7 mouse cellular contexts compared by ENCODE assay signal in genomic region chr5:30815120-30815465, GRCm38 (mm10). TPM values are rescaled to one million over a fixed set of nuclear protein-coding genes. Genes with fewer than 3 reads are reported as not detected.
DNase-seq lines count a peak whose midpoint lies in the region; ATAC-seq and TF ChIP-seq lines count a peak whose summit lies in the region.

No protein-coding gene starts in this region.

- peaks cover 11% of the 10 kb centered on the region; the same call in 1 of the 2 replicates for H3K4me1 ChIP-seq in cortical plate, adult 2 months (ENCODE audit: control insufficient read depth, insufficient read depth, low read length)
- H3K4me1 ChIP-seq in hindbrain, embryonic 15.5 days (replicated peaks), result peaks cover 41% of the 10 kb centered on the region
- H3K4me1 ChIP-seq in neural tube, embryonic 12.5 days, result peaks cover 22% of the 10 kb centered on the region

- no peak for DNase-seq in left cerebral cortex, adult 2 months (ENCODE audit: extremely low spot score in 1 of 2, low spot score in 2 of 2)
- DNase-seq in left cerebral cortex, postnatal 14 days (ENCODE audit: low spot score in 2 of 2), result no peak
- DNase-seq in left cerebral cortex, postnatal 4 days, result no peak
- DNase-seq in frontal cortex, postnatal 10 days (ENCODE audit: low spot score in 2 of 2), result no peak

- TF ChIP-seq CTCF in left cerebral cortex, adult 2 months (IDR thresholded peaks at IDR 0.05), result no peak
- TF ChIP-seq CTCF in cortical plate, adult 2 months (IDR thresholded peaks at IDR 0.05; ENCODE audit: extremely low read depth, insufficient read depth, low read length), result no peak

- TF ChIP-seq POLR2A in cortical plate, adult 2 months (IDR thresholded peaks at IDR 0.05; ENCODE audit: extremely low read depth, insufficient read depth, low read length), result no peak

- intact Hi-C loops in left cerebral cortex, adult 2 months (cut with DNase I), result loop anchor here (1.0 to 2.0 kb wide), 2 partner anchors 40 to 73 kb away; partner anchors contain the start of gene Agbl5
- intact Hi-C loops in left cerebral cortex, postnatal 14 days (cut with DNase I), result no loop called here
- intact Hi-C loops in left cerebral cortex, postnatal 4 days (cut with DNase I), result loop anchor here (10.0 kb wide), 1 partner anchor 50 kb away; the partner anchor contains the start of gene Tmem214

- peak overlapping the region; percentile 90 for H3K9ac ChIP-seq in hindbrain, embryonic 15.5 days
- peak overlapping the region; percentile 84 for H3K9ac ChIP-seq in neural tube, embryonic 12.5 days

- H3K36me3 ChIP-seq in hindbrain, embryonic 15.5 days, result no peaks in the 10 kb centered on the region
- H3K36me3 ChIP-seq in neural tube, embryonic 12.5 days, result no peaks in the 10 kb centered on the region

- H3K4me2 ChIP-seq in hindbrain, embryonic 15.5 days, result peak overlapping the region; percentile 69
- peak overlapping the region; percentile 63 for H3K4me2 ChIP-seq in neural tube, embryonic 12.5 days (replicated peaks)

- H3K9me3 ChIP-seq in hindbrain, embryonic 15.5 days, result no peaks in the 10 kb centered on the region
- no peaks in the 10 kb centered on the region for H3K9me3 ChIP-seq in neural tube, embryonic 12.5 days

- no peaks in the 10 kb centered on the region for H3K27me3 ChIP-seq in hindbrain, embryonic 15.5 days
- H3K27me3 ChIP-seq in neural tube, embryonic 12.5 days (replicated peaks), result no peaks in the 10 kb centered on the region

- peak overlapping the region; percentile 95 for H3K4me3 ChIP-seq in left cerebral cortex, adult 2 months
- peak overlapping the region; percentile 61 for H3K4me3 ChIP-seq in cortical plate, adult 2 months (ENCODE audit: insufficient read depth, low read length)
- H3K4me3 ChIP-seq in hindbrain, embryonic 15.5 days, result peak overlapping the region; percentile 79
- peak overlapping the region; percentile 89 for H3K4me3 ChIP-seq in neural tube, embryonic 12.5 days

- ATAC-seq in hindbrain, embryonic 15.5 days (ENCODE audit: low FRiP score, low read depth), result 0 out of 2 replicates have a peak, but pooled peaks have one; percentile 10
- ATAC-seq in neural tube, embryonic 12.5 days (ENCODE audit: low FRiP score, low read depth), result 0 out of 2 replicates have a peak, but pooled peaks have one; percentile 8

- 3% methylated on average over 7 of the region's 7 CpGs for WGBS in hindbrain, embryonic 15.5 days
- WGBS in neural tube, embryonic 12.5 days, result 3% methylated on average over 7 of the region's 7 CpGs

- H3K27ac ChIP-seq in left cerebral cortex, adult 2 months, result peak overlapping the region; percentile 93
- peak overlapping the region; percentile 51 for H3K27ac ChIP-seq in cortical plate, adult 2 months (ENCODE audit: insufficient read depth, low read length)
- peak overlapping the region; percentile 94 for H3K27ac ChIP-seq in hindbrain, embryonic 15.5 days (replicated peaks)
- H3K27ac ChIP-seq in neural tube, embryonic 12.5 days, result peak overlapping the region; percentile 87; the same call in 1 of the 2 replicates

RNA-seq across cellular contexts. Expression of gene Mapre3, which starts 0.7 kb away (rescaled TPM):
- 100 to 1,000 TPM; 219 to 236 TPM for total RNA-seq in left cerebral cortex, adult 2 months (2021)
- 100 to 1,000 TPM; 214 to 218 TPM for total RNA-seq in left cerebral cortex, postnatal 14 days (2021)
- polyA plus RNA-seq in cortical plate, adult 2 months (2012; rRNA removed), result 268 and 302 TPM in 2 replicates
- 138 and 157 TPM in 2 replicates for polyA plus RNA-seq in hindbrain, embryonic 15.5 days (2015; fragmentation: Nextera tagmentation; extraction: Ambion mirVana)
- polyA plus RNA-seq in neural tube, embryonic 12.5 days (2016; fragmentation: Nextera tagmentation; extraction: Ambion mirVana), result 79.8 and 80.1 TPM in 2 replicates
- total RNA-seq in left cerebral cortex, postnatal 4 days (2021), result 100 to 1,000 TPM; 143 to 144 TPM

RNA-seq across cellular contexts. Expression of gene Tmem214, which starts 52.7 kb away (rescaled TPM):
- total RNA-seq in left cerebral cortex, adult 2 months (2021), result 10 to 100 TPM; 64.2 to 71.0 TPM
- total RNA-seq in left cerebral cortex, postnatal 14 days (2021), result 10 to 100 TPM; 69.1 to 69.4 TPM
- polyA plus RNA-seq in cortical plate, adult 2 months (2012; rRNA removed), result 75.1 and 77.9 TPM in 2 replicates
- 65.3 and 67.7 TPM in 2 replicates for polyA plus RNA-seq in hindbrain, embryonic 15.5 days (2015; fragmentation: Nextera tagmentation; extraction: Ambion mirVana)
- 60.2 and 61.4 TPM in 2 replicates for polyA plus RNA-seq in neural tube, embryonic 12.5 days (2016; fragmentation: Nextera tagmentation; extraction: Ambion mirVana)
- 10 to 100 TPM; 60.3 to 65.5 TPM for total RNA-seq in left cerebral cortex, postnatal 4 days (2021)
